Mouse (Mus musculus): ENCODE measurements around the gene Kif5a.

- no peak for TF ChIP-seq EP300 (optimal IDR thresholded peaks at IDR 0.05)
- no peak for TF ChIP-seq CTCF (IDR thresholded peaks at IDR 0.05; ENCODE audit: low read depth)
Measured at GRCm38 (mm10) chr10:127189651-127190381, 73.3 kb downstream of the Kif5a start, which contains the start of gene Arhgef25.
